Mouse (Mus musculus) frontal cortex, adult 2 months (tissue): ENCODE measurements around the gene Lmntd1. TPM values are rescaled to one million over a fixed set of nuclear protein-coding genes. Genes with fewer than 3 reads are reported as not detected.
A peak's percentile ranks its signal among the peaks of the same experiment; 100 is the strongest.

Experiments
- DNase-seq, 2 experiments: peaks; one replicate each; pipeline ENCODE4 v3.0.0; 2022; ENCODE audit warnings: low spot score in 1 of 2; ENCODE audit errors: extremely low spot score in 1 of 2
- polyA plus RNA-seq: library from polyadenylated mRNA; depleted of rRNA; stranded (reverse); fragments of >200 nt; gene quantifications from 2 replicates; pipeline ENCODE4 v1.2.3, GENCODE M21; 2012; rRNA removed

Gene Lmntd1
- polyA plus RNA-seq: 1.7 and 2.1 TPM in 2 replicates

- no peak for DNase-seq
Observed at GRCm38 (mm10) chr6:145614219-145614618, at the start of gene Lmntd1. TSS of gene Lmntd1 (minus strand) at chr6:145614319.

GRCm38 (mm10) chr6:145660943-145661342 is 46.8 kb upstream of the Lmntd1 start:
- DNase-seq: no peak

- no peak for DNase-seq
Observed at GRCm38 (mm10) chr6:145659116-145659515, 45.0 kb upstream of the Lmntd1 start.

GRCm38 (mm10) chr6:145656740-145657591 is 42.8 kb upstream of the Lmntd1 start:
- DNase-seq: no peak

- no peak for DNase-seq
Observed at GRCm38 (mm10) chr6:145655678-145656077, 41.6 kb upstream of the Lmntd1 start.

- peak in 1 of 2 experiments; percentile 5 for DNase-seq
Observed at GRCm38 (mm10) chr6:145654062-145654836, 40.1 kb upstream of the Lmntd1 start.

GRCm38 (mm10) chr6:145653626-145654025 is 39.5 kb upstream of the Lmntd1 start:
- no peak for DNase-seq

GRCm38 (mm10) chr6:145652986-145653385 is 38.9 kb upstream of the Lmntd1 start:
- DNase-seq: no peak

GRCm38 (mm10) chr6:145651976-145652375 is 37.9 kb upstream of the Lmntd1 start:
- DNase-seq: no peak

GRCm38 (mm10) chr6:145640971-145641506 is 26.9 kb upstream of the Lmntd1 start:
- DNase-seq: no peak

GRCm38 (mm10) chr6:145638248-145638647 is 24.1 kb upstream of the Lmntd1 start:
- DNase-seq: no peak

- DNase-seq: no peak
Observed at GRCm38 (mm10) chr6:145636682-145637081, 22.6 kb upstream of the Lmntd1 start.

- DNase-seq: no peak
Observed at GRCm38 (mm10) chr6:145634454-145634853, 20.3 kb upstream of the Lmntd1 start.

GRCm38 (mm10) chr6:145630269-145630668 is 16.1 kb upstream of the Lmntd1 start:
- DNase-seq: no peak

- DNase-seq: no peak
Observed at GRCm38 (mm10) chr6:145623141-145623540, 9.0 kb upstream of the Lmntd1 start.

- DNase-seq: no peak
Observed at GRCm38 (mm10) chr6:145616402-145617229, 2.5 kb upstream of the Lmntd1 start.

GRCm38 (mm10) chr6:145615666-145616210 is 1.6 kb upstream of the Lmntd1 start, which contains the start of gene Tuba3b:
TSS of gene Tuba3b (plus strand) at chr6:145615757.
- no peak for DNase-seq

GRCm38 (mm10) chr6:145612611-145613010 is 1.5 kb downstream of the Lmntd1 start:
- no peak for DNase-seq

- no peak for DNase-seq
Observed at GRCm38 (mm10) chr6:145610901-145611300, 3.2 kb downstream of the Lmntd1 start.

- no peak for DNase-seq
Observed at GRCm38 (mm10) chr6:145608693-145609092, 5.4 kb downstream of the Lmntd1 start.
